Mouse (Mus musculus) liver, embryonic 12.5 days (tissue): ENCODE data around the gene Hhipl1. TPM values are rescaled to one million over a fixed set of nuclear protein-coding genes. Genes with fewer than 3 reads are reported as not detected.

Source experiments
- ATAC-seq: fragments of 200-750 bp; cut with Nextera tagmentation; 2 replicates; pipeline ENCODE4 v1.8.0; 2017; ENCODE audit warnings: moderate number of reproducible peaks, mild to moderate bottlenecking, moderate library complexity
- H3K27ac ChIP-seq: fragments of 300-500 bp; sonication (generic); 2 replicates; pipeline ENCODE4 v1.5.1; 2016; ENCODE audit warnings: mild to moderate bottlenecking
- H3K27me3 ChIP-seq: fragments of 300-500 bp; sonication (generic); replicated peaks from 2 replicates; pipeline ENCODE4 v1.6.1; 2016; ENCODE audit warnings: mild to moderate bottlenecking, moderate library complexity
- H3K36me3 ChIP-seq: fragments of 300-500 bp; sonication (generic); 2 replicates; pipeline ENCODE4 v1.6.1; 2016; ENCODE audit warnings: mild to moderate bottlenecking, moderate library complexity
- H3K4me1 ChIP-seq: fragments of 300-500 bp; sonication (generic); 2 replicates; pipeline ENCODE4 v1.6.1; 2016
- H3K4me2 ChIP-seq: fragments of 300-500 bp; sonication (generic); 2 replicates; pipeline ENCODE4 v1.6.1; 2016; ENCODE audit warnings: mild to moderate bottlenecking, moderate library complexity
- H3K4me3 ChIP-seq: fragments of 300-500 bp; sonication (generic); 2 replicates; pipeline ENCODE4 v1.5.1; 2016; ENCODE audit warnings: mild to moderate bottlenecking, moderate library complexity
- H3K9ac ChIP-seq: fragments of 300-500 bp; sonication (generic); 2 replicates; pipeline ENCODE4 v1.6.1; 2016; ENCODE audit warnings: mild to moderate bottlenecking, moderate library complexity
- H3K9me3 ChIP-seq: fragments of 300-500 bp; sonication (generic); replicated peaks from 2 replicates; pipeline ENCODE4 v1.6.1; 2016; ENCODE audit warnings: mild to moderate bottlenecking, moderate library complexity
- WGBS: fragments of 180-500 bp; shearing (Covaris S2); methylation state at CpG from one replicate; pipeline ENCODE4 v1.1.7; 2016; ENCODE audit not compliant: insufficient replicate concordance; 5-methylcytosine and 5-hydroxymethylcytosine counted together
- polyA plus RNA-seq: library from polyadenylated mRNA; unstranded; fragments of >200 nt; fragmentation: Nextera tagmentation; extraction: Ambion mirVana; gene quantifications from 2 replicates; pipeline ENCODE4 v1.2.1, GENCODE M21; 2016

The Hhipl1 gene
- polyA plus RNA-seq, 1 experiment from 2014 or later = 0.07 TPM

- Histone ChIP-seq H3K9ac (no peak overlapping the region), H3K27ac (no peak overlapping the region), H3K9me3 (no peaks in the 10 kb centered on the region), H3K36me3 (no peaks in the 10 kb centered on the region), H3K4me2 (no peak overlapping the region), H3K4me1 (0 out of 2 replicates have a peak, but pooled peaks cover 6% of the 10 kb centered on the region), H3K27me3 (peaks cover 65% of the 10 kb centered on the region), H3K4me3 (no peak overlapping the region)
- ATAC-seq = no peak
- 76% methylated on average over 16 of the region's 16 CpGs for WGBS
Measured at GRCm38 (mm10) chr12:108308363-108308856, 2.3 kb downstream of the Hhipl1 start.

- Histone ChIP-seq H3K9ac (no peak overlapping the region), H3K4me2 (no peak overlapping the region), H3K4me1 (0 out of 2 replicates have a peak, but pooled peaks cover 6% of the 10 kb centered on the region), H3K36me3 (no peaks in the 10 kb centered on the region), H3K9me3 (no peaks in the 10 kb centered on the region), H3K27me3 (peaks cover 62% of the 10 kb centered on the region), H3K27ac (no peak overlapping the region), H3K4me3 (no peak overlapping the region)
- 19% methylated on average over 8 of the region's 8 CpGs for WGBS
- ATAC-seq = no peak
Measured at GRCm38 (mm10) chr12:108309116-108309794, 3.2 kb downstream of the Hhipl1 start.

- 0 out of 2 replicates have a peak, but pooled peaks cover 6% of the 10 kb centered on the region for H3K4me1 ChIP-seq
- H3K4me3 ChIP-seq = no peak overlapping the region
- H3K36me3 ChIP-seq = no peaks in the 10 kb centered on the region
- no peaks in the 10 kb centered on the region for H3K9me3 ChIP-seq
- ATAC-seq = no peak
- no peak overlapping the region for H3K27ac ChIP-seq
- WGBS = 59% methylated on average over 4 of the region's 4 CpGs
- H3K27me3 ChIP-seq = peaks cover 54% of the 10 kb centered on the region
- H3K4me2 ChIP-seq = no peak overlapping the region
- no peak overlapping the region for H3K9ac ChIP-seq
Measured at GRCm38 (mm10) chr12:108310041-108310440, 4.0 kb downstream of the Hhipl1 start.

DNA sequence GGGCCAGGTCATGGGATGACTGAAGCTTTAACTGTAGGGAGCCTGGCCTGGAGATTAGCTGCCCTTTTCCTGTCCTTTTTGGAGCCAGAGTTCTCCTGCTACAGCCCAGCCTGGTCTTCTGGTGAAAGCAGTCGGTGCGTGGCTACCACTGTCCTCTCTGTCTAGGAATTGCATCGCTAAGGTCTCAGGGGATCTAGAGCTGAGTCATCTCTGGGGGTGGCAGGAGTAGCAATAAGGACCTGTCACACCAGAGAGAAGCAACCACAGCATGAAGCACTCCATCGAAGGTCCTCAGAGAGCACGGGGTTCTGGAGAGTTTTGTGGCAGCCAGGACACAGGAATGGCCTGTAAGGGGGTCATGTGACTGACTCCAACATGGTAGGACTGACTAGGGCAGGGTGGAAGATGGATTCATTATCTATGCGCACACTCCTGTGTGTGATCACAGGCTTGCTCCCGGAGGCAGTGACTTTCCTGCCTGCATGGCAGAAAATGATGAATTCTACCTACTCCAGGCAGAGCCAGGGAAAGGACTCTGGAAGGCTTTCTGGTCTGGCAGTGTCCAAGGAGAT lies 4.5 kb downstream of the Hhipl1 start:
- Histone ChIP-seq H3K9me3 (no peaks in the 10 kb centered on the region), H3K4me3 (no peak overlapping the region), H3K4me2 (no peak overlapping the region), H3K27ac (no peak overlapping the region), H3K36me3 (no peaks in the 10 kb centered on the region), H3K27me3 (peaks cover 50% of the 10 kb centered on the region), H3K4me1 (0 out of 2 replicates have a peak, but pooled peaks cover 6% of the 10 kb centered on the region), H3K9ac (no peak overlapping the region)
- WGBS = 52% methylated on average over 7 of the region's 7 CpGs
- ATAC-seq = no peak

DNA sequence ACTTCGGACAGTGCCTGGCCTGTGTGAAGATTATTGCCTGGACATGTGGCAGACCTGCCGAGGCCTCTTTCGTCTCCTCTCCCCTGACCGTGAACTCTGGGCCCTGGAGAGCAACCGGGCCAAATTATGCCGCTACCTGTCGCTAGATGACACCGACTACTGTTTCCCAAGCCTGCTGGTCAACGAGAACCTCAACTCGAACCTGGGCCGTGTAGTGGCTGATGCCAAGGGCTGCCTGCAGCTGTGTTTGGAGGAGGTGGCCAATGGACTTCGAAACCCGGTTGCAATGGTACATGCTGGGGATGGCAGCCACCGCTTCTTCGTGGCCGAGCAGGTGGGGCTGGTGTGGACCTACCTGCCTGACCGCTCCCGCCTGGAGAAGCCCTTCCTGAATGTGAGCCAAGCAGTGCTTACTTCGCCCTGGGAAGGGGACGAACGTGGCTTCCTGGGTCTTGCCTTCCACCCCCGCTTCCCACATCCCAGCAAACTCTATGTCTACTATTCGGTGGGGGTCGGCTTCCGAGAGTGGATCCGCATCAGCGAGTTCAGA lies 5.7 kb downstream of the Hhipl1 start:
- ATAC-seq = no peak
- Histone ChIP-seq H3K9ac (no peak overlapping the region), H3K27me3 (peaks cover 50% of the 10 kb centered on the region), H3K4me1 (0 out of 2 replicates have a peak, but pooled peaks cover 6% of the 10 kb centered on the region), H3K27ac (no peak overlapping the region), H3K4me2 (no peak overlapping the region), H3K9me3 (no peaks in the 10 kb centered on the region), H3K36me3 (no peaks in the 10 kb centered on the region), H3K4me3 (no peak overlapping the region)
- 82% methylated on average over 27 of the region's 27 CpGs for WGBS

DNA sequence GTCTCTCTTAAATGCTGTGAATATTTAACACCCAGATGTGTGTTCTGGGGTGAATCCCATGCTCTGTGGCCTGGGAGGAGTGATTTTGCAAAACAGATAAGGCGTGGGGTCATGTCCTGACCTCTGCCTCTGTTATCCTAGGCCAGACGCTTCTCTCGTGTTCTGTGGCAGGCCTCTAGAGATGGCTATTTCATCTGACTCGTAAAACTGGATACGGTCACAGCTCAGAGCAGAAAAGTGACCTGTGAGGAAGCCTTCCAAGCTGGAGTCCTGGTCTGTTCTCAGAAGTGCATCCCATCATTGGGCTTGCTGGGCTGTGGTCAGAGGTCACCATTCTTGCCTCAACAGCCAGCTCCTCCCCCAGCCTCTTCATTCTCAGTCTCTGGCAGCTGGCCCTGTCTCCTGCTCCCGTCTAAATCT lies 6.4 kb downstream of the Hhipl1 start:
- no peak for ATAC-seq
- Histone ChIP-seq H3K9me3 (no peaks in the 10 kb centered on the region), H3K4me2 (no peak overlapping the region), H3K36me3 (no peaks in the 10 kb centered on the region), H3K9ac (no peak overlapping the region), H3K4me3 (no peak overlapping the region), H3K27ac (no peak overlapping the region), H3K4me1 (0 out of 2 replicates have a peak, but pooled peaks cover 6% of the 10 kb centered on the region), H3K27me3 (peaks cover 50% of the 10 kb centered on the region)
- 54% methylated on average over 6 of the region's 6 CpGs for WGBS

GRCm38 (mm10) chr12:108313244-108313772 lies 7.2 kb downstream of the Hhipl1 start:
- Histone ChIP-seq H3K4me3 (no peak overlapping the region), H3K4me1 (0 out of 2 replicates have a peak, but pooled peaks cover 6% of the 10 kb centered on the region), H3K27me3 (peaks cover 52% of the 10 kb centered on the region), H3K27ac (no peak overlapping the region), H3K9me3 (no peaks in the 10 kb centered on the region), H3K4me2 (no peak overlapping the region), H3K36me3 (no peaks in the 10 kb centered on the region), H3K9ac (no peak overlapping the region)
- WGBS = 74% methylated on average over 1 of the region's 1 CpGs
- no peak for ATAC-seq

GRCm38 (mm10) chr12:108315818-108316217 lies 9.7 kb downstream of the Hhipl1 start:
- Histone ChIP-seq H3K4me1 (0 out of 2 replicates have a peak, but pooled peaks cover 6% of the 10 kb centered on the region), H3K4me3 (no peak overlapping the region), H3K4me2 (no peak overlapping the region), H3K9ac (no peak overlapping the region), H3K27ac (no peak overlapping the region), H3K9me3 (no peaks in the 10 kb centered on the region), H3K36me3 (no peaks in the 10 kb centered on the region), H3K27me3 (peaks cover 59% of the 10 kb centered on the region)
- no peak for ATAC-seq
- 23% methylated on average over 10 of the region's 10 CpGs for WGBS

GRCm38 (mm10) chr12:108316655-108317054 lies 10.6 kb downstream of the Hhipl1 start:
- Histone ChIP-seq H3K4me1 (0 out of 2 replicates have a peak, but pooled peaks cover 6% of the 10 kb centered on the region), H3K9ac (no peak overlapping the region), H3K27ac (no peak overlapping the region), H3K9me3 (no peaks in the 10 kb centered on the region), H3K36me3 (no peaks in the 10 kb centered on the region), H3K27me3 (peaks cover 68% of the 10 kb centered on the region), H3K4me3 (no peak overlapping the region), H3K4me2 (no peak overlapping the region)
- no peak for ATAC-seq
- 25% methylated on average over 6 of the region's 6 CpGs for WGBS

DNA sequence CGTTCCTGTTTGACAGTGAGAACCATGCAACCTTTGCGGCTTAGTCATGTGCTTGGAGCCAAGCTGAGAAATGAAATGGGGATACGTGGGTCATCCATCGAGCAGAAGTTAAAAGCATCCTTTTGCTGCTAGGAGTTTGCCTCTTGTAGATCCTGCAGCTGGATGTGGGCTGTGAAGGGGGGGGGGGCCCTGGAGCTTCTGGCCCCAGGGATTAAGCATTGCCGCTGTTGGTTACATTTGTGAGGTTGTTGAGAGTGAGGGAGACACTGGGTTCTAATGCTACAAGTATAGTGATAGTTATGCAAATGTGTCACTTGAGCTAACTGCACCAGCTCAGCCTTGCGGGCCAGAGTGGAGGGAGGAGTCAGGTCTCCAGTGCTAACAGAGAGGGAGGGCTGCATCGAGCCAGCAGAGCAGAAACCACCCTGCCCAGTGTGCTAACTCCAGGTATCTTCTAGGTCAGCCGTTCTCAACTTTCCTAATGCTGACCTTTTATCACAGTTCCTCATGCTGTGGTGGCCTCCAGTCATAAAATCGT lies 11.2 kb downstream of the Hhipl1 start:
- H3K27ac ChIP-seq = no peak overlapping the region
- no peak overlapping the region for H3K4me2 ChIP-seq
- 0 out of 2 replicates have a peak, but pooled peaks cover 6% of the 10 kb centered on the region for H3K4me1 ChIP-seq
- WGBS = 10% methylated on average over 9 of the region's 9 CpGs
- H3K4me3 ChIP-seq = no peak overlapping the region
- ATAC-seq = no peak
- peaks cover 74% of the 10 kb centered on the region for H3K27me3 ChIP-seq
- no peak overlapping the region for H3K9ac ChIP-seq
- H3K9me3 ChIP-seq = no peaks in the 10 kb centered on the region
- no peaks in the 10 kb centered on the region for H3K36me3 ChIP-seq

DNA sequence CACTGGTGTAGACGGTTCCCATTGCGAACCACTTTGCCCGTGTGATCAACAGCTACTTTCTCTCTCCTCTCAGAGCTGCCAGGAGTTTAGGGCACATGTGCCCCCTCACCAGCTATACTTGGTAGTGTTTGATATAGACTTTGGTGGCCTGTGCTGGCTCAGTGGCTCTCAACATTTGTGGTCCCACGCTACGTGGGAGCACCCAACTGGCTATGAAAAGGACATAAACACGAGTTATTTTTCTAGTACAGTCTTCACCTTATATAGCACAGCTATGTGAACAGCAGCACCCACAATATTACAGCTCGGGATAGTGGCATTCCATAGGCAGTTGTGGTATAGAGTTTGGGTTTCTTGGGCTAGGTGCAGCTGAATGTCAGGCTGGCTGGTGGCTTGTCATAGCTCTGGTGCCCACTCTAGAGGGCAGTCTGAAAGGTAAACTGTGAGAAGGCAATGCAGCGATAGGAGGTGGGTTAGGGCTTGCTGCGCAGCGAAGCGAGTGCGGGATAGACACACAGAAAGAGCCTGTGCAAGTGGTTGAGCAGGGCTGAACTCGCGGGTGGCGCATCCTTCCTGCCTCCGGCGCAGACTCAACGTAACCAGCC lies 11.9 kb downstream of the Hhipl1 start:
- peaks cover 74% of the 10 kb centered on the region for H3K27me3 ChIP-seq
- H3K9ac ChIP-seq = no peak overlapping the region
- H3K9me3 ChIP-seq = no peaks in the 10 kb centered on the region
- 16% methylated on average over 18 of the region's 18 CpGs for WGBS
- no peaks in the 10 kb centered on the region for H3K36me3 ChIP-seq
- H3K4me2 ChIP-seq = no peak overlapping the region; the same call in 1 of the 2 replicates
- H3K4me1 ChIP-seq = 0 out of 2 replicates have a peak, but pooled peaks cover under 1% of the 10 kb centered on the region
- no peak for ATAC-seq
- H3K4me3 ChIP-seq = no peak overlapping the region
- no peak overlapping the region for H3K27ac ChIP-seq
